Mouse (Mus musculus): Measurements from ENCODE around the gene Morf4l1. TPM values are rescaled to one million over a fixed set of nuclear protein-coding genes. Genes with fewer than 3 reads are reported as not detected.
"Not testable (repeated sequence)": the region's sequence is repeated elsewhere in the genome, so short reads cannot be mapped to it uniquely, and the experiment has no call there.

Gene Morf4l1
- total RNA-seq, 2 experiments from 2014 or later = 192 to 366 TPM

GRCm38 (mm10) chr9:90115308-90115700, 730 bp upstream of the Morf4l1 start:
- ATAC-seq (replicated peaks; ENCODE audit: poor library complexity) = no peak

GRCm38 (mm10) chr9:90113651-90114566, 665 bp downstream of the Morf4l1 start:
- peak; percentile 77 for ATAC-seq (replicated peaks; ENCODE audit: poor library complexity)

DNA sequence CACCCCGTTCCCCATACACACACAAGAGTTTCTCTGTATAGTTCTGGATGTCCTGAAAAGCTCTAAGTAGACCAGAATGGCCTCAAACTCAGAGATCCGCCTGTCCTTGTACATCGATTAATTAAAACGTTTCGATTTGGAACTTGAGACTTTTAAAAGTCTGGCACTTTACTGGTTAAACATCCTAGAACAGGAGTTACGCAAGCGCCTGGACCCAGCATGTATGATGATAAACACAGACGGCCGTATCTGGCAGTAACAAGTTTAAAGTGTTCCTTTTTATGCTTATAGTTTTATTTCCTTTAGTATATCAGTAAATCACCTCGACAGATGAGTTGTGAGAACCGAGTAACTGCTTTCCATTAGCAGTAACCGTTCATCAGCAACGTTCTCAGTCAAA, 1.4 kb downstream of the Morf4l1 start:
- ATAC-seq (replicated peaks; ENCODE audit: poor library complexity) = no peak

DNA sequence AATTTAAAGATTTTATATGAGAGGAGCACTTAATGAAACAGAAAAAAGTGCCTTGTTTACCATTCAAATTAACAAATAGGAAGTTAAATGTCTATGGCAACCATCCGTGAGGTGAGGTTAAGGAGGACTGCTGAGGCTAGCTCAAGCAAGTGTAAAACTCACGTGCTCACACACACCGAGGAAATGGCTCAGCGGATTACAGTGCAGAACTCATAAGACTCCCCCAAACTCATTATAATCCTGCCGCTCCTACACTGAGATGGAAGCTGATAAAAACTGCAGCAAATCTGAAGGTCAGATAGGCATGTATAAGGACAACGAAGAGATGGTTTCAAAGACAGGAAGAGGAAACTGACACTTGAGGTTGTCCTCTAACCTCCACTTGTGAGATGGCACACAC, 5.2 kb downstream of the Morf4l1 start:
- no peak for ATAC-seq (replicated peaks; ENCODE audit: poor library complexity)

DNA sequence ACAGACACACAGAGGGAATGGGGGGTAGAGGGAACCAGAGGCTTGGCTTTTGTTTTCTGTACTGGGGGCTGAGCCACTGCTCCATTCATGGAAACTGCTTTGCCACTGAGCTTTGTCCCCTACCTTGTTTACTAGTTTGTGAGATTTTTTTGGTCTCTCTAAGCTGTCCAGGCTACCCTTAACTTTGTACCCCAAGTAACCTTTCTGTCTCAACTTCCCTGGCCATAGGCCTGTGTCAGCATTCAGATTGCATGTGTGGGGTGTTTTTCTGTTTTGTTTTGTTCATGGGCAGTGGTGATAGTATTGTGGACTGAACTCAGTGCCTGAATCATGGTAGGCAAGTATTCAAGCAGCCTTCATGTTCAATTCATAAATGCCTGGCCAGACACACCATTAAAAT, 6.3 kb downstream of the Morf4l1 start:
- no peak for ATAC-seq (replicated peaks; ENCODE audit: poor library complexity)

- peak; percentile 33; the same call in 1 of the 2 replicates for ATAC-seq (replicated peaks; ENCODE audit: poor library complexity)
Measured at GRCm38 (mm10) chr9:90106915-90107314, 7.7 kb downstream of the Morf4l1 start.

DNA sequence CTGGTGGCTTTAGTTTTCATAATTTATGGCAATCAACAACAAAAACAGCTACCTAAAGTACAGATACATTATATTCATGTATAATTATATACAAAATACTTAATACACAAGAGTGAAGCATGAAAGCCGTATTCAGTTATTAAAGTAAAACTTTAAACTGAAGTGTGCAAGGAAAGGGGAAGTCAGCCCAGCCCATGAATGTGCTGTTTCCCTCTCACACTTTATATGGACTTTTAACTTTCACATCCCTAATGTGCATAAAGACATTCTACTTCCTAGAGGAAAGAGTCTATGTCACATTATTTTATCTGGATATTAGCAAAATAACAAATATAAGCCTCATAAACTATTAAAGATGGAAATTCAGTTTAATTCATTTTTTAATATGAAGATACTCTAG, 9.1 kb downstream of the Morf4l1 start:
- peak; percentile 66 for ATAC-seq (replicated peaks; ENCODE audit: poor library complexity)

DNA sequence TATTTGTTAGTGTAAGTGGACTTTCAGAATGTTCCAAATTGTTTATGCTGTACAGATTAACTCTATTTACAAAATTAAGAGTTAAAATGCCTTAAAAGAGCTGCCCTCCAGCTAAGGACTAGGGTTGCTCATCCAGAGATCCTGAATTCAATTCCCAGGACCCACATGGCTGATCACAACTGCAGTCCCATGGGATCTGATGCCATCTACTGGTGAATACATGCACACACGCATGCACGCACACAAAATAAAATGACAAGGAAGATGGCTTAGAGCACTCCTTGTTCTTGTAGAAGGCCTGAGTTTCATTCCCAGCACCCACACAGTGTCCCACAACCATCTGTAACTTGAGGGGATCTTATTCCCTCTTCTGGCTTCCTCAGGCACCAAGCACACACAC, 13.8 kb downstream of the Morf4l1 start:
- ATAC-seq (replicated peaks; ENCODE audit: poor library complexity) = peak; percentile 88

GRCm38 (mm10) chr9:90098934-90099333, 15.6 kb downstream of the Morf4l1 start:
- ATAC-seq (replicated peaks; ENCODE audit: poor library complexity) = peak; percentile 63

DNA sequence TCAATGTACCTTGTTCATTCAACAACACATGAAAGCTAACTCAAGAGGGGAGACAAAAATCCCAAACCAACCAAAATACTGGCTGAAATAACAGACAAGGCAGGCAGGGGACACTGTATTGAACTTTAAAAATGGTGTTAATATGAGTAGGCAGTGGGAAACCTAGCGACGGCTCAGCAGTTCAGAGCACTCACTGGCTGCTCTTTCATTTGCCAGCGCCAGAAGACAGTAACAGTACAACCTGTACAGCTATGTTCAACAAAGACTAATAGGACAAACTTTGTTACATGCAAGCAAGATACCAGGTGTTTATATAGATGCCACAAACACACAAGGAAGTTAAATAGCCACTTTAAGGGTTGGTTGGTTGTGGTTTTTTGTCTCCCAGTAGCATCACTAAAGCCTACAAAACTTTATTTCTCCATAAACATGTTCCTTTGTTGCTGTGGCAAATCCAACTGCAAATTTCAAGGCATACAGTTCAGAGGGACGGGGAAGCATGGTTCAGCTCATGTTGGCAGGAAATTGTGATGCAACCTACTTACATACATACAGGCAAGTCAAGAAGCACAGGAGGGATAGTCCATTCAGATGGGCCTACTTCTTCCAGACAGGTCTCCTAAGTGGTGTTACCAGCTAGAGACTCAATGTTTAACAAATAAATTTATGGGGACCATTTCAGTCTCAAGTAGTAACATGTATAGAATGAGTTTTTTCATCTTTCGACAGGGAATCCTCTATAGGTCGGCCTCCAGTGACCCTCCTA, 25.1 kb downstream of the Morf4l1 start:
- peak; percentile 52 for ATAC-seq (replicated peaks; ENCODE audit: poor library complexity)

DNA sequence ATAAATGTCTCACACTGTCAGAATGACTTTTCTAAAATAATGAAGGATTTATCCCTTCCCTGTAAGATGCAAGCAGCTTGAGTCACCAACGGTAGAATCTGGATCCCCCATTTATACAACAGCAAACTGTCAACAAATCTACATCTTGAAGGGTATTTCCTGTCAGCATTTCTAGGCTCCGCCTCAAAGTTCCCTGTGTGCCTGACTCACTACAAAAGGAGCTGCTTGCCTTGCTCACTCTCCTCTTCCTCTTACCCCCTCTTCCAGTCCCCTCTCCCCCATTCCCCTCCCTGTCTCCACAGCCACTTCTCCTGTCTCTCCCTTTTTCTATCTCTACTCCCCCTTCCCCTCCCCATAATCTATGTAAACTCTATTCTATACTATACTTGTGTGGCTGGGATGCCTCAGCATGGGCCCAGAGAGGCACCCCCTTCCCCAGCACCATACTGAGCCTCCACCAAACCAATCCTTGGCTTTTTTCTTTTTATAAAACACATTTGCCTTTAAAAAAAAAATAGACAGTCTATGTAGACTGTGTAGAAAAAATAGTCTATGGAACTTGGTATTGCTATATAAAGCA, 26.6 kb downstream of the Morf4l1 start:
- ATAC-seq (replicated peaks; ENCODE audit: poor library complexity) = 0 out of 2 replicates have a peak, but pooled peaks have one; percentile 30

GRCm38 (mm10) chr9:90084766-90085468, 29.7 kb downstream of the Morf4l1 start:
- no peak for ATAC-seq (replicated peaks; ENCODE audit: poor library complexity)

DNA sequence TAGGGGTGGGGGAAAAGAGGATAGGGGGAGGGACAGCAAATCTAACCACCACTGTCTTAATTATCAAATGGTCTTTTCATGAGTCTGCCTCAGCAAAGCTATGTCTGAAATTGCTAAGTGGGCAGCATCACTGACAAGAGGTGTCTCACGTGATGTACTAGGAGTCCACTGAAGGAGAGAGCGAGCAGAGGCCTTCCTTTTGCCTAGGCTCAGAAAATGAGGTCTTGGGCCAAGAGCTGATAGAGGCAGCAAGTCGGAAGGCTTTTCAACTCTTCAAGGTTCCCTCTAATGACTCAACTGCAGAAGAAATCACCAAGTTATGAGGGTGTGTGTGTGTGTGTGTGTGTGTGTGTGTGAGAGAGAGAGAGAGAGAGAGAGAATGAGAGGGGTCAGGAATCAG, 30.4 kb downstream of the Morf4l1 start:
- ATAC-seq (replicated peaks; ENCODE audit: poor library complexity) = no peak

GRCm38 (mm10) chr9:90082992-90083391, 31.6 kb downstream of the Morf4l1 start:
- ATAC-seq (replicated peaks; ENCODE audit: poor library complexity) = no peak

DNA sequence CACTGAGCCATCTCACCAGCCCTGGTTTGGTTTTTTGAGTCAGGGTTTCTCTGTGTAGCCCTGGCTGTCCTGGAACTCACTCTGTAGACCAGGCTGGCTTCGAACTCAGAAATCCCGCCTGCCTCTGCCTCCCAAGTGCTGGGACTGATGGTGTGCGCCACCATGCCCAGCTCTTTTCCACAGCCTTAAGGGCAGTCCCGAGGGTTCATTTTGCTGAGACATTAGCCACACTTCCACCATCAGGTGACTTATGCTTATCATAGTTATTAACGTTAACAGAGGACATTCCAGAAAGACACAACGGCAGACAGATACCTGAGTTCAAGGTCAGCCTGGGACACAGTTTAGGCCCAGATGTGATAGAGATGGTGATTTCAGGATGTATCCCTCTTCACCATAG, 32.6 kb downstream of the Morf4l1 start:
- ATAC-seq (replicated peaks; ENCODE audit: poor library complexity) = not testable (repeated sequence)

GRCm38 (mm10) chr9:90076849-90077461, 37.6 kb downstream of the Morf4l1 start:
- ATAC-seq (replicated peaks; ENCODE audit: poor library complexity) = peak; percentile 77

DNA sequence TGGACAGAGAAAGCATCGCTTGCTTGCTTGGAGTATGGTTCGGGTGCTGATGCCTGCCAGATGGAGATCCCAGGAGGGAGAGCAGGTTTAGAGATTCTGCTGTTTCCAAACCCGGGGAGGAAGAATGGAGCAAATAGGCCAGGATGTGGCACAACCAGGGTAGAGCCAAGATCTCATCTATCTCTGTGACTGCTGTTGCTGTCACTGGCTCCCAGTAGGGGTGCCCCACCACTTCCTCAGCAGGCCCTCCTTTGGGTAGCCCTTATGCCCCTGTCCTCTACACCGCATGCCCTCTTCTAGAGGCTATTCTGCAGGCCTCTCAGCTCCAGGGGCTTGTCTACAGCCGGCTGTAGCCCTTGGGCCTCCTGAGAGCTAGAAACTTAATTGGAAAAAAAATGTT, 38.4 kb downstream of the Morf4l1 start:
- ATAC-seq (replicated peaks; ENCODE audit: poor library complexity) = peak; percentile 43

GRCm38 (mm10) chr9:90075336-90075735, 39.2 kb downstream of the Morf4l1 start:
- peak; percentile 30 for ATAC-seq (replicated peaks; ENCODE audit: poor library complexity)

- no peak for ATAC-seq (replicated peaks; ENCODE audit: poor library complexity)
Measured at GRCm38 (mm10) chr9:90070174-90070573, 44.4 kb downstream of the Morf4l1 start.

DNA sequence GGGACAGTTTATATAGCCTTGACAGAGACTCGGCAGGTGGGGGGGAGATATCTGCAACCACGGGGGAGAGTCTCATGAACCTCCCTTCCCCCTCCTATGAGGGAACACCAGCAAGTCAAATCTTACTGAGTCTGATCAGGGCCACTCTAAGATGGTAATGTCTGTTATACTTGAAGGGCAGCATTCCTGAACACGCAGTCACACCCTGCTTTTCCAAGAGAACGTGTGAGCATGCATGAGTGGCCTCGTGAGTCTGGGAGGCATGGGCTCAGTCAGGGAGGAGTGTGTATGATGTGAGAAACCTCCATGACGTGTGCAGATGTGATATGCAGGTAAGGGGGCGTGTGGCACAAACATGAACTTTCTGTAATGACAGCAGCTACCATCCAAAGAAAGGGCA, 45.1 kb downstream of the Morf4l1 start:
- ATAC-seq (replicated peaks; ENCODE audit: poor library complexity) = no peak

Data from megakaryocyte progenitor cell, adult 5-6 weeks (primary cell).